Mouse (Mus musculus) adrenal gland, adult 8-10 months (tissue): ENCODE results near the gene Nr1i3. TPM values are rescaled to one million over a fixed set of nuclear protein-coding genes. Genes with fewer than 3 reads are reported as not detected.

Experiments used
- DNase-seq: peaks from one replicate; pipeline ENCODE4 v3.0.0; 2022
- total RNA-seq, 4 experiments: library from RNA; stranded (reverse); gene quantifications; 2 replicates each; pipeline ENCODE4 v1.2.4; 2022

The Nr1i3 gene
- total RNA-seq, result under 1 TPM in 2 of 4 experiments, not detected in 2; 0.13 to 0.15 TPM

- DNase-seq, result no peak
Observed at GRCm38 (mm10) chr1:171213801-171214496, at the start of gene Nr1i3. TSS of gene Nr1i3 (plus strand) at chr1:171213970.

- DNase-seq, result no peak
Observed at GRCm38 (mm10) chr1:171164258-171164657, 49.5 kb upstream of the Nr1i3 start.

GRCm38 (mm10) chr1:171165629-171166345 lies 48.0 kb upstream of the Nr1i3 start:
- DNase-seq, result no peak

GRCm38 (mm10) chr1:171168906-171169305 lies 44.9 kb upstream of the Nr1i3 start:
- no peak for DNase-seq

GRCm38 (mm10) chr1:171169913-171170312 lies 43.9 kb upstream of the Nr1i3 start:
- no peak for DNase-seq

- no peak for DNase-seq
Observed at GRCm38 (mm10) chr1:171171138-171171537, 42.6 kb upstream of the Nr1i3 start.

- no peak for DNase-seq
Observed at GRCm38 (mm10) chr1:171172779-171173178, 41.0 kb upstream of the Nr1i3 start.

GRCm38 (mm10) chr1:171179487-171180171 lies 34.1 kb upstream of the Nr1i3 start:
- no peak for DNase-seq

GRCm38 (mm10) chr1:171183025-171183424 lies 30.7 kb upstream of the Nr1i3 start:
- DNase-seq, result no peak

- DNase-seq, result no peak
Observed at GRCm38 (mm10) chr1:171183620-171184019, 30.1 kb upstream of the Nr1i3 start.

GRCm38 (mm10) chr1:171184314-171184713 lies 29.5 kb upstream of the Nr1i3 start:
- DNase-seq, result no peak

- no peak for DNase-seq
Observed at GRCm38 (mm10) chr1:171185655-171186054, 28.1 kb upstream of the Nr1i3 start.

GRCm38 (mm10) chr1:171187851-171188700 lies 25.7 kb upstream of the Nr1i3 start:
- no peak for DNase-seq

- DNase-seq, result no peak
Observed at GRCm38 (mm10) chr1:171189046-171189445, 24.7 kb upstream of the Nr1i3 start.

- DNase-seq, result no peak
Observed at GRCm38 (mm10) chr1:171189476-171190114, 24.2 kb upstream of the Nr1i3 start.

GRCm38 (mm10) chr1:171190832-171191231 lies 22.9 kb upstream of the Nr1i3 start:
- no peak for DNase-seq

- no peak for DNase-seq
Observed at GRCm38 (mm10) chr1:171192283-171192682, 21.5 kb upstream of the Nr1i3 start.

- no peak for DNase-seq
Observed at GRCm38 (mm10) chr1:171193093-171193840, 20.5 kb upstream of the Nr1i3 start.

- no peak for DNase-seq
Observed at GRCm38 (mm10) chr1:171193911-171194830, 19.6 kb upstream of the Nr1i3 start.
